Mouse (Mus musculus) forebrain, embryonic 12.5 days (tissue): ENCODE data around the gene Sdccag8. TPM values are rescaled to one million over a fixed set of nuclear protein-coding genes. Genes with fewer than 3 reads are reported as not detected.

Experiments used
- ATAC-seq: fragments of 200-750 bp; cut with Nextera tagmentation; 2 replicates; pipeline ENCODE4 v1.8.0; 2017; ENCODE audit warnings: moderate TSS enrichment; ENCODE audit not compliant: low FRiP score
- H3K27ac ChIP-seq: fragments of 300-500 bp; sonication (generic); 2 replicates; pipeline ENCODE4 v1.5.1; 2016; ENCODE audit warnings: mild to moderate bottlenecking
- H3K27me3 ChIP-seq: fragments of 300-500 bp; sonication (generic); 2 replicates; pipeline ENCODE4 v1.6.1; 2016; ENCODE audit warnings: mild to moderate bottlenecking
- H3K36me3 ChIP-seq: fragments of 300-500 bp; sonication (generic); replicated peaks from 2 replicates; pipeline ENCODE4 v1.6.1; 2016; ENCODE audit warnings: mild to moderate bottlenecking
- H3K4me1 ChIP-seq: fragments of 300-500 bp; sonication (generic); 2 replicates; pipeline ENCODE4 v1.6.1; 2016
- H3K4me2 ChIP-seq: fragments of 300-500 bp; sonication (generic); 2 replicates; pipeline ENCODE4 v1.6.1; 2016; ENCODE audit warnings: mild to moderate bottlenecking, moderate library complexity
- H3K4me3 ChIP-seq: fragments of 300-500 bp; sonication (generic); replicated peaks from 2 replicates; pipeline ENCODE4 v1.5.1; 2016; ENCODE audit warnings: mild to moderate bottlenecking
- H3K9ac ChIP-seq: fragments of 300-500 bp; sonication (generic); 2 replicates; pipeline ENCODE4 v1.6.1; 2016; ENCODE audit warnings: mild to moderate bottlenecking
- H3K9me3 ChIP-seq: fragments of 300-500 bp; sonication (generic); 2 replicates; pipeline ENCODE4 v1.6.1; 2016
- WGBS: fragments of 180-500 bp; shearing (Covaris S2); methylation state at CpG from one replicate; pipeline ENCODE4 v1.1.7; 2016; 5-methylcytosine and 5-hydroxymethylcytosine counted together
- polyA plus RNA-seq: library from polyadenylated mRNA; unstranded; fragments of >200 nt; fragmentation: Nextera tagmentation; extraction: Ambion mirVana; gene quantifications from 2 replicates; pipeline ENCODE4 v1.2.1, GENCODE M21; 2016

Gene Sdccag8
- polyA plus RNA-seq, 1 experiment from 2014 or later, result 22.8 TPM

DNA sequence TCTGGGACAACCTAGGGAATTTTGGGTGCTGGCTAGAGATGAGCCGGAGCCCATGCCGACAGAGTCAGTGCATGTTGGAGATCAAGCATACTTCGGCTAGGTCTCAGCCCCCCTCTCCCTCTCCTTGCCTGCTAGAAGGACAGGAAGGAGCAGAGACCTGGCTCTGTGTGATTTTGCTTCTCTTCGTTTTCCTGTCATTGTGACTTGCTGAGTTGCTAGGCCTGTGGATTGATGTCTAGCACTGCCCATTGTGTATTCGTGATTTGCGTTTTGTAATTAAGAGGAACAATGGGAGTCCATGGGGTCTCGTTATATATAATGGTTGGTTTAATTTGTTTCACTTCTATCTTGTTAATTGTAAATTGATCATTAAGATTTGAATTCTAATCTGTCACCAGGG lies 137.4 kb downstream of the Sdccag8 start:
- Histone ChIP-seq H3K36me3 (no peaks in the 10 kb centered on the region), H3K4me3 (no peak overlapping the region), H3K4me2 (no peak overlapping the region), H3K9ac (no peak overlapping the region), H3K27me3 (no peaks in the 10 kb centered on the region), H3K27ac (no peak overlapping the region), H3K4me1 (peaks cover 18% of the 10 kb centered on the region), H3K9me3 (no peaks in the 10 kb centered on the region)
- ATAC-seq, result no peak; the same call in 1 of the 2 replicates
- WGBS, result 29% methylated on average over 7 of the region's 7 CpGs

DNA sequence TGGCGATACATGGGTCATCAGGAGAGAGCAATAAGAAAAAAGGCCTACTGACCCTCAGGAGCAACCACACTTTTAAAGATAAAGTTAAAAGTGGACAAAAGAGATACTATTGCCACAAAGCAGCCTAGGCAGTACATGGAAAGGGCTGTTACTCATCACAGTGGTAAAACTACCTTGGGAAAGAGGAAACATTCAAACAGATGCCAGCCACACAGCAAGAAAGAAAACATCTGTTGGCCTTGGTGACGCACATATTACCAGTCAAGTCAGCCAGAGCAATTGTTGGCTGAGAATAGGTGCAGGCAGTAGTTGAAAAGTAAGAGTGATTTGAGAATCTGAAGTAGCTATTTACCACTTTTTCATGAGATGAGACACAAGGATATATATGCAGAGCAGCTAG lies 143.9 kb downstream of the Sdccag8 start:
- no peak overlapping the region for H3K27ac ChIP-seq
- no peaks in the 10 kb centered on the region for H3K36me3 ChIP-seq
- H3K4me2 ChIP-seq, result no peak overlapping the region
- no peaks in the 10 kb centered on the region for H3K27me3 ChIP-seq
- H3K4me1 ChIP-seq, result no peaks in the 10 kb centered on the region
- 89% methylated on average over 2 of the region's 2 CpGs for WGBS
- no peak overlapping the region for H3K4me3 ChIP-seq
- H3K9me3 ChIP-seq, result no peaks in the 10 kb centered on the region
- no peak for ATAC-seq
- H3K9ac ChIP-seq, result no peak overlapping the region

DNA sequence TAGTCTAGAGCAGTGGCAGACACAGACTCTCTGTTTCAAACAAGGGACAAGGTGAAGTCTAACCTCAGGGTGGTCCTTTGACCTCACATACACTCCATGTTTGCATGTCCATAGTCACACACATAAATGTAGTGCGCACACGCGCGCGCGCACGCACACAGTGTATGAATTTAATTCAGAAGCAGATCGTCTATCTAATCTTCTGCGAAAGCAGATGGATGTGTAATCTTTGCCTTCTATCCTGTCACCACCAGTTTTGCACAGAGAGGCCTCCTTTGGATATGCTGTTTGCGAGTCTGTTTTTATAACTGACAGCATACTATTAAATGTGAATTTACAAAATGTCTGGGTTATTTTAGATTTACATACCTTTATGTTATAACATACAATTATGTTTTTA lies 147.3 kb downstream of the Sdccag8 start:
- no peaks in the 10 kb centered on the region for H3K27me3 ChIP-seq
- no peaks in the 10 kb centered on the region for H3K9me3 ChIP-seq
- no peak overlapping the region for H3K4me2 ChIP-seq
- WGBS, result 96% methylated on average over 10 of the region's 10 CpGs
- H3K4me1 ChIP-seq, result no peaks in the 10 kb centered on the region
- H3K36me3 ChIP-seq, result no peaks in the 10 kb centered on the region
- no peak overlapping the region for H3K27ac ChIP-seq
- ATAC-seq, result no peak
- no peak overlapping the region for H3K4me3 ChIP-seq
- no peak overlapping the region for H3K9ac ChIP-seq

DNA sequence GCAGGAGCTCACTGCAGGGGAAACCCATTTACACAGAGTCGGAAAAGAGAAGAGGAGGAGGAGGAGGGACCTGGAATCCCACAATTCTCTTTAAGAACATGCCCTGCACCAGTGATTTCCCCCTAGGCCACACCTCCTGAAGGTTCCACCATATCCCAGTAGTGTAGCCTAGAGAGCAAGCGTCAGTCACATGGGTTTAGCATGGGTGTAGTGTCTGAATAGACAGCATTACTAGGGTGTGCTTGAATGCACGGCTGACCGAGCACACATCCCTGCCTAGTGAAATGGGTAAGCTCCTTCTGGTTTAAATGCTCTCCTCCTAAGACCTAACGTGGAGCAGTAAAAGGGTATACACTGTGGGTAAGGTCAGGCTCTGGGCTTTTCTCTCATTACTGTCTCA lies 148.4 kb downstream of the Sdccag8 start:
- no peaks in the 10 kb centered on the region for H3K4me1 ChIP-seq
- H3K36me3 ChIP-seq, result no peaks in the 10 kb centered on the region
- no peaks in the 10 kb centered on the region for H3K9me3 ChIP-seq
- 52% methylated on average over 5 of the region's 5 CpGs for WGBS
- H3K27ac ChIP-seq, result no peak overlapping the region
- H3K27me3 ChIP-seq, result no peaks in the 10 kb centered on the region
- no peak overlapping the region for H3K4me2 ChIP-seq
- H3K9ac ChIP-seq, result no peak overlapping the region
- H3K4me3 ChIP-seq, result no peak overlapping the region
- no peak for ATAC-seq

DNA sequence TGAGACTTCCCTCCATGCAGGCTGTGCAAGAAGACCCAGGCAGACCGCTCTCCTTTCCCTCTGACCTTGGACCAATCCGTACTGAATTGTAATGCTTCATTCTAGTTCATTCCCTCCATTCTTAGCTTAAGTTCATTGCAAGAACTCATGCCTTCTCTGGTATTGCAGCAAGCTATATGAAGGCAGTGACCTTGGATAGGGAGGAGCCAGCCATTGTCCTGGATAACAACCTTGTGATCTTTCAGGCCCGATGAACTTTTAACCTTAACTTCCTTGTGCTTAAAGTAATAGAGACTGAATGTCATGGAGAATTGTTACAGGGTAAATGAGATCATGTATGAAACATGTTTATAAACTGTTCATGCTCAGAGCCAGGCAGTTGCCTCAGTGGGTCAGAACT lies 152.8 kb downstream of the Sdccag8 start:
- no peaks in the 10 kb centered on the region for H3K36me3 ChIP-seq
- WGBS, result 93% methylated on average over 3 of the region's 3 CpGs
- H3K4me3 ChIP-seq, result no peak overlapping the region
- H3K27ac ChIP-seq, result no peak overlapping the region
- ATAC-seq, result no peak
- H3K4me1 ChIP-seq, result peaks cover 20% of the 10 kb centered on the region
- H3K9ac ChIP-seq, result no peak overlapping the region
- H3K4me2 ChIP-seq, result no peak overlapping the region
- H3K9me3 ChIP-seq, result no peaks in the 10 kb centered on the region
- H3K27me3 ChIP-seq, result 0 out of 2 replicates have a peak, but pooled peaks cover 3% of the 10 kb centered on the region

DNA sequence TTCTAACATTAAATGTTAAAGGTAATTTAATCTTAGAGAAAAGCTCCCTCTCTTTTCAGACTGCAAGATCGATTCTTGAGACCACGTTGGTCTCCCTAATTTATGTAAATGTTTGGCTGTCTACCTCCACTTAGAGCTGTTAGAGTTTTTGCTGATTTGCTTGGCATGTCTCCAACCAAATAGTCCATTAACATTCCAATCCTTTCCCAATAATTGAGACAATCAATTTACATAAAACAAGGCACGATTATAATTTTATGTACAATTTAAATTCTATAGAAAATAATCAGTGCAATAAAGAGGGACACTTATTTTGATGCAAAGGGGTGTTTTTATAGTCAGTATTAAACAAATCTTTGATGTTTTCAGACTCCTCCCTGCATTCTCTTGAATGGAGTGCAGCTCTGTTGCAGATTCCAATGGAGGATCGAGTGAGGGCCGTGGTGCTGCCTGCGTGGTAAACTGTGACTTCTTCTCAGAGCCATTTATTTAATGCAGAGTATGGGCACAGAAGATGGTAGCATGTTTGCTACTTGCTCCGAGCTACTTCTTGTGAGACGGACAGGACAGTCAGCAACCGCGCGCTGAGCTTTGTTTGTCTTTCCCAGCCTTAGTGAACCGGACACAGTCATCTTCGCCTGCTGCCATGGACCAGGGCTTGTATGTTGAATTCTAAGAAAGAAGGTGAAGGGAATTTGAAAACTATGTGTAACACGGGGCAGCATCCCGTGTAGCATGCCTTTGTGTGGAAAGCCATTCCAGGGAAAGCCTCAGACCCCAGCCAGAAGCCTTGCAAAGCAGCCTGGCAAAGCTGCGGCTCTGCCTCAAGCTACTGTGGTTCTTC lies 156.4 kb downstream of the Sdccag8 start:
- Histone ChIP-seq H3K4me1 (peaks cover 20% of the 10 kb centered on the region), H3K9ac (no peak overlapping the region), H3K27me3 (0 out of 2 replicates have a peak, but pooled peaks cover 3% of the 10 kb centered on the region), H3K4me2 (no peak overlapping the region), H3K4me3 (no peak overlapping the region), H3K9me3 (no peaks in the 10 kb centered on the region), H3K36me3 (no peaks in the 10 kb centered on the region), H3K27ac (peak overlapping the region; percentile 42; the same call in 1 of the 2 replicates)
- ATAC-seq, result no peak
- WGBS, result 62% methylated on average over 16 of the region's 16 CpGs

DNA sequence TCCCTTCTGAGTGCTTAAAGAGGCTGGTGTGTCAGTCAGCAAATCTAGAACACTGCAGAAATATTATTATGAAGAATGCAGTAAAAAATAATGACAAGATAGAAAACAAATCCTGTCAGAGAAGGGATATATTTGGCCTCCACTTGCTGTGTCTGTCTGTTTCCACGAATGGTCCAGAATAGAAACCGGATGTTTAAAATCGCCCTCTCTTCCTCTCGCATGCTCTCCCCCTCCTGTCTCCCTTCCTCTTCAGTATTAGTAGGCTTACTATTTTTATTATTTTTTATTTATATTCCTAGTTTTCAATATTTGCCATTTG lies 157.0 kb downstream of the Sdccag8 start:
- H3K27me3 ChIP-seq, result 0 out of 2 replicates have a peak, but pooled peaks cover 3% of the 10 kb centered on the region
- no peaks in the 10 kb centered on the region for H3K36me3 ChIP-seq
- H3K27ac ChIP-seq, result peak overlapping the region; percentile 42; the same call in 1 of the 2 replicates
- H3K4me1 ChIP-seq, result peaks cover 20% of the 10 kb centered on the region
- no peak for ATAC-seq
- no peak overlapping the region for H3K4me3 ChIP-seq
- H3K4me2 ChIP-seq, result no peak overlapping the region
- no peak overlapping the region for H3K9ac ChIP-seq
- no peaks in the 10 kb centered on the region for H3K9me3 ChIP-seq
- 88% methylated on average over 4 of the region's 4 CpGs for WGBS

DNA sequence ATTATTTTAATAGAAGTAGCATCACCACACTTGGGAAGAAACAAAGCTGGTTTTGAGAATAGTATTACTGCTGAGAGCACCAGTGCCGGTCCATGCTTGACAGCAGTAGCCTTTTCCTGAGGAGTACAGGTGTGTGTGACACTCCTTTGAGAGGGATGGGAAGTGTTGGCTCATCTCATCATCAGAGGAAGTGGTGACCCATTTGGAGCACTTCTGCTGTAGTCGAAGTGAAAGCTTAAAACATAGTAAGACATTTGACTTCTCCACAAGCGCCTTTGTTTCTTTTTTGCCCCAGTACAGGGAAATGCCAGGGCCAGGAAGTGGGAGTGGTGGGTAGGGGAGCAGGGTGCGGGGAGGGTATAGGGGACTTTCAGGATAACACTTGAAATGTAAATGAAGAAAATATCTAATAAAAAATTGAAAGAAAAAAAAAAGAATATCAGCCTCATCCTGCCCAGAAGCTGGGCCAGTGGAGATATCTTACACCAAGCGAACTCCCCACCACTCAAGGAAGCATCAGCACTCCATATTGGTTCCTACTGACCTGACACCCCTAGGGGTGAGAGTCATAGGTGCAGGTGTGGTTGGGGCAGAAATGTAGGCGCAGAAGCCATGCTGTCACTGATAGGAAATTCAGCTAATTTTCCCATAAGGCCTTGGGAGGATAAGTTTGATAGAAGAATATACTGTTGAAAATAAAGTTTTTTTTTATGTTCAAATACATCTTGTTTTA lies 159.1 kb downstream of the Sdccag8 start:
- peaks cover 20% of the 10 kb centered on the region for H3K4me1 ChIP-seq

DNA sequence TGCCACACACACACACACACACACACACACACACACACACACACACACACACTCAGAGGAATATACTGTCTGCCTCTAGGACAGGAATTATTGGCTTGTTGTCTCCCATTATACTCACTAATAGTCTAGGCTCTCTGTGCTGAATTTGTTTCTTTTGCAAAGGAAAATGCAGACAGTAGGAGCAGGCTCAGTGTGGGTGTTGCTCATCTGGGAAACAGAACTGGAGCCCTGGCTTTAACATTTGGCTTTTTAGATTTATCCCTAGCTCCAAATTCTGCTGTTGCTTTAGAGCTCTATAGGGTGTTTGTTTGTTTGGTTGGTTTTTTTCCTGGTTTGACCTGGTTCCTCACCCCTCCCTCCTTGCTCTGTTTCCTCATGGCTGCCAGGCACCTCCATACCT lies 164.8 kb downstream of the Sdccag8 start:
- Histone ChIP-seq H3K9ac (no peak overlapping the region), H3K27ac (no peak overlapping the region), H3K4me2 (no peak overlapping the region)

More for the DNA sequence above, 159.1 kb downstream of the Sdccag8 start:
- Histone ChIP-seq H3K9me3 (no peaks in the 10 kb centered on the region), H3K9ac (no peak overlapping the region), H3K4me2 (no peak overlapping the region), H3K27ac (no peak overlapping the region), H3K36me3 (no peaks in the 10 kb centered on the region), H3K27me3 (0 out of 2 replicates have a peak, but pooled peaks cover 3% of the 10 kb centered on the region), H3K4me3 (no peak overlapping the region)
- 90% methylated on average over 6 of the region's 6 CpGs for WGBS
- no peak for ATAC-seq

DNA sequence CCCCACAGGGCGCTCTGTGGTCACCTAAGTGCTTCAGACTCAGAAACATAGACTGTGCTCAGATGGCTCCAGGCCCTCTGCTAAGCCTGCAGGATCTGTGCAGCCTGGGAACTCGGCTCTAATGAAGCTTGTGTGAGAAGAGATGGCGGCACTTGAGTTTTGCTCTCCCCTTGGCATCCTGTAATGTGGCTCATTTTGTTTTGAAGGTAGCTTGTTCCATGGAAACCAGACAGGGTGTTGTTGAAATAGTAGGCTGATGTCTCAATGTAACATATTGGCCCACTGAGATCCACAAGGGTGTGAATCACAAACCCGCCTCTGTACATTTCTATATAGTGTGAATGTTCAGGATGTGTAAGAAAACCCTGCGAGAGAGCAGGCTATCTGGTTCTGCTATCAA lies 165.7 kb downstream of the Sdccag8 start:
- 80% methylated on average over 5 of the region's 5 CpGs for WGBS
- H3K27me3 ChIP-seq, result peaks cover 4% of the 10 kb centered on the region; the same call in 1 of the 2 replicates
- no peak overlapping the region for H3K27ac ChIP-seq

More for the DNA sequence above, 164.8 kb downstream of the Sdccag8 start:
- no peaks in the 10 kb centered on the region for H3K36me3 ChIP-seq
- H3K4me3 ChIP-seq, result no peak overlapping the region
- H3K4me1 ChIP-seq, result peaks cover 15% of the 10 kb centered on the region; the same call in 1 of the 2 replicates
- peaks cover 4% of the 10 kb centered on the region; the same call in 1 of the 2 replicates for H3K27me3 ChIP-seq
- no peaks in the 10 kb centered on the region for H3K9me3 ChIP-seq
- ATAC-seq, result no peak

DNA sequence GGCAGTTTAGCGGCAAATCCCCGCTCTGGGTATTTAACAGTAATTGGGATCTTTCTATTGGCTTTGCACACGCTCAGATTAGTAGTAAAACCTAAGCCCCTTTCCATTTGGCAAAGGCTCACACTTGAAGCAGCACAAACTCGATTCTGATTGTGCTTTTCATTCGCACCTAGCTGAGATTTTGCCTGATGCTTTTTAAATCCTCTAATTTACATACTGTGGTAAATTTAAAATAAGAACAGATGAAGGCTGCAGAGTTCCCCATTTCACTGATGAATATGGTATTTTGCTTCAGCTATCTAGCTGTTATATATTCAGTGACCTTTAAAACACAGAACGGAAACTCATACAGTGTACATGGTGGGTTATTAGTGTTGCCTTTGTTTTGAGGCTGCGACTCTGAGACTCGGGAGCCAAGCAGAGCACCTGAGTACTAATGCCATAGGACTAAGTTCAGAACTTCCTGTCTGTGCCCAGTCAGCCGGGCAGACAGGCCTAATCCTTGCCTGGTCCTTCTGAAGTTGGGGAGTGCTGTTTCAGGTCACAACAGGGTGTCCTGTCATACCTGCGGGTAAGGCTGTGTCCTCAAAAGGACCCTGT lies 166.4 kb downstream of the Sdccag8 start:
- Histone ChIP-seq H3K27ac (no peak overlapping the region), H3K9ac (no peak overlapping the region), H3K9me3 (no peaks in the 10 kb centered on the region), H3K4me2 (no peak overlapping the region), H3K36me3 (no peaks in the 10 kb centered on the region), H3K4me3 (no peak overlapping the region), H3K4me1 (peaks cover 24% of the 10 kb centered on the region), H3K27me3 (peaks cover 4% of the 10 kb centered on the region; the same call in 1 of the 2 replicates)
- 68% methylated on average over 10 of the region's 10 CpGs for WGBS
- ATAC-seq, result no peak

More for the DNA sequence above, 165.7 kb downstream of the Sdccag8 start:
- Histone ChIP-seq H3K9ac (no peak overlapping the region), H3K4me1 (peaks cover 17% of the 10 kb centered on the region; the same call in 1 of the 2 replicates), H3K4me2 (no peak overlapping the region), H3K9me3 (no peaks in the 10 kb centered on the region), H3K36me3 (no peaks in the 10 kb centered on the region), H3K4me3 (no peak overlapping the region)
- ATAC-seq, result no peak

DNA sequence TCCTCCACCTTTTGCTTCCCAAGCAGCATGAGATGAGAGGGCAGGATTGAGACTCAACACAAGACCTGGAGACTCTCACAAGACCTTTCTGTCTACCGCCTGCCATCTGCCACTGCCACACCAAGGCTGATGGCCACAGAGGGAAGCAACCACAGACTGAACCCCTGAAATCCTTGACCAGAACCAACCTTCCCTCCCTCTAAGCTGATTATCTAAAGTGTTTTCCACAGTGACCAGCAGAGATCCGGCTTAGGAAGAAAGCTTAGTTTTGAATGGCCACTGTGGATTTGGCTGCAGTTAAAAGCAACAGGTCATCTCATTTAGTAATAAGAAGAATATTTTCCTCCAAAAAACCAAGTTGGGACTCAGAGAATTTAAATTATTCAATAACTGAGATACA lies 167.1 kb downstream of the Sdccag8 start:
- H3K27ac ChIP-seq, result no peak overlapping the region
- H3K27me3 ChIP-seq, result peaks cover 4% of the 10 kb centered on the region; the same call in 1 of the 2 replicates
- H3K9ac ChIP-seq, result no peak overlapping the region
- no peak for ATAC-seq
- H3K4me2 ChIP-seq, result no peak overlapping the region
- WGBS, result 80% methylated on average over 2 of the region's 2 CpGs
- no peak overlapping the region for H3K4me3 ChIP-seq
- H3K9me3 ChIP-seq, result no peaks in the 10 kb centered on the region
- H3K36me3 ChIP-seq, result no peaks in the 10 kb centered on the region
- peaks cover 30% of the 10 kb centered on the region for H3K4me1 ChIP-seq
